Mouse (Mus musculus): ENCODE results near the gene Gsg1l. TPM values are rescaled to one million over a fixed set of nuclear protein-coding genes. Genes with fewer than 3 reads are reported as not detected.

The Gsg1l gene
- total and polyA plus RNA-seq, 2 experiments from 2014 or later = 17.8 to 42.7 TPM

GRCm38 (mm10) chr7:125959294-125960048 lies 122.7 kb downstream of the Gsg1l start:
- no peak for ATAC-seq (ENCODE audit: low FRiP score)
- Histone ChIP-seq H3K9ac (replicated peaks; ENCODE audit: low read length, poor library complexity, severe bottlenecking) (no peak overlapping the region), H3K9me3 (ENCODE audit: low read length) (no peaks in the 10 kb centered on the region), H3K4me1 (ENCODE audit: insufficient read depth, low read length) (no peaks in the 10 kb centered on the region), H3K27me3 (ENCODE audit: insufficient read depth, low read length) (no peaks in the 10 kb centered on the region), H3K27ac (ENCODE audit: low read depth, low read length) (no peak overlapping the region), H3K36me3 (ENCODE audit: insufficient read depth, low read length) (no peaks in the 10 kb centered on the region), H3K4me3 (ENCODE audit: low read depth, low read length) (no peak overlapping the region), H3K4me2 (ENCODE audit: low read depth, low read length, poor library complexity, severe bottlenecking) (no peak overlapping the region)
- WGBS = 58% methylated on average over 14 of the region's 18 CpGs
- no peak for DNase-seq (ENCODE audit: low spot score)
- peak; percentile 23; the same call in 1 of the 2 replicates for TF ChIP-seq CTCF (IDR thresholded peaks at IDR 0.05)

DNA sequence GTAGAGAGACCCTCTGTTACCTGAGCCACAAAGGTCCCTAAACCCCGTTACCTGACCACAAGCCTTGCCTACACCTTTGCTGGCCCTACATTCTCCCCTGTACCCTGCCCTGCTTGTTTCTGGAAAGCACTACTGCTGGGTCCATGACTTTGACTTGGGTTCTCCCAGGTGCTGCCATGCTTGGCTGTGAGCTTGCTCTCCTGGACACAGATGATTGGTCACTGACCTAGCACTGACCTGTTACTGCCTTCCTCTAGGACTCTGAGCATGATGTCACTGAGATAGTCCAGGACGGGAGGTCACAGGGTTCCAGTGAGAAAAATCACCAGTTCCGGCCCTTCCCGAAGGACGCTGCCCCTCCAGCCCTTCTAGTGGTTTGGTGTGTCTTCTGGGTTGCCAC lies 123.4 kb downstream of the Gsg1l start:
- no peaks in the 10 kb centered on the region for H3K36me3 ChIP-seq (ENCODE audit: insufficient read depth, low read length)
- no peaks in the 10 kb centered on the region for H3K4me1 ChIP-seq (ENCODE audit: insufficient read depth, low read length)
- 92% methylated on average over 5 of the region's 5 CpGs for WGBS
- no peak overlapping the region for H3K4me2 ChIP-seq (ENCODE audit: low read depth, low read length, poor library complexity, severe bottlenecking)
- ATAC-seq (ENCODE audit: low FRiP score) = no peak
- H3K9ac ChIP-seq (replicated peaks; ENCODE audit: low read length, poor library complexity, severe bottlenecking) = no peak overlapping the region
- H3K27me3 ChIP-seq (ENCODE audit: insufficient read depth, low read length) = no peaks in the 10 kb centered on the region
- no peak overlapping the region for H3K27ac ChIP-seq (ENCODE audit: low read depth, low read length)
- DNase-seq (ENCODE audit: low spot score) = no peak
- no peak for TF ChIP-seq CTCF (IDR thresholded peaks at IDR 0.05)
- H3K9me3 ChIP-seq (ENCODE audit: low read length) = no peaks in the 10 kb centered on the region
- H3K4me3 ChIP-seq (ENCODE audit: low read depth, low read length) = no peak overlapping the region

DNA sequence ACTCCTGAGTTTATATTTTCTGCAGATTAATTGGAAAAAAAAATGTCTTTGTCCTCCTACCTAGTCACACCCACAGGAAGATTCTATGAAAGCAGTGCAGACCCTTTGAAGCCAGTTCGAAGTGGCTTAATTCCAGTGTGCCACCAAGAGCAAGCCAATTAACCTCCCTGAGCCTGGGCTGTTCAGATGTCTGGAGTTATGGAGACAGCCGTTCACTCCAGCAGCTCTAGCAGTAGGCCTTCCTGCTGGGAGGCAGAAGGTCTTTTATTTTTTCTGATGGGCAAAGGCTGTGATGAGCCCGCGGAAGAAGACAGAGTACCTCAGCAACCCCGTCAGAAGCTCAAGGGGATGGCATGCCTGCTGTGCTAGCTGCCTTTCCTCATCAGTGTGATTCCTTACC lies 127.2 kb downstream of the Gsg1l start:
- H3K4me2 ChIP-seq (ENCODE audit: low read depth, low read length, poor library complexity, severe bottlenecking) = no peak overlapping the region
- no peak for TF ChIP-seq CTCF (IDR thresholded peaks at IDR 0.05)
- H3K36me3 ChIP-seq (ENCODE audit: insufficient read depth, low read length) = no peaks in the 10 kb centered on the region
- H3K27me3 ChIP-seq (ENCODE audit: insufficient read depth, low read length) = no peaks in the 10 kb centered on the region
- WGBS = 42% methylated on average over 5 of the region's 5 CpGs
- no peak overlapping the region for H3K9ac ChIP-seq (replicated peaks; ENCODE audit: low read length, poor library complexity, severe bottlenecking)
- no peaks in the 10 kb centered on the region for H3K4me1 ChIP-seq (ENCODE audit: insufficient read depth, low read length)
- ATAC-seq (ENCODE audit: low FRiP score) = no peak
- no peak overlapping the region for H3K27ac ChIP-seq (ENCODE audit: low read depth, low read length)
- H3K4me3 ChIP-seq (ENCODE audit: low read depth, low read length) = no peak overlapping the region
- DNase-seq (ENCODE audit: low spot score) = peak; percentile 45
- H3K9me3 ChIP-seq (ENCODE audit: low read length) = no peaks in the 10 kb centered on the region

DNA sequence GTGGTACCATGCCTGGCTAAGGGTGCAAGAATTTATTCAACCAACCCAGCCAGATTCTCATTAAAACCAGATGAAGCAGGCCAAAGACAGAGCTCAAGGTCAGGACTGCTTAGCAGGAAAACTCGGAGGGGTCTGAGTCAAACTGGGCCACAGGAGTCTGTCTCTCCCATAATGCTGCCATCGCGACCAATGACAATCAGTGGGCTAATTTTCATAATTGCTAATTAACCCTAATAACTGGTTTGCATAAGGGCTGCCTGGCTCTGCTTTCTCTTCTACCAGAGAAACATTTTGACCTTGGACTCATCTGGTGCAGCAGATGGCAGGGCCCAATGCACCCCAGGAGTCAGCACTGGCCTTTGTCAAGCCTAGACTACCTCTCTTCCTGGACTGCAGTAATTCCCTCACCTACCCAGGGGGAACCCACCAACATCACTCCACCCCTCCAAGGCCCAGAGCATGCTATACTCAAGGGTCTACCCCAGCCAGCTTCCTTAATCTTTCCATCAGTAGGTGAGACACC lies 127.8 kb downstream of the Gsg1l start:
- ATAC-seq (ENCODE audit: low FRiP score) (no peak), DNase-seq (ENCODE audit: low spot score) (no peak)
- no peak overlapping the region for H3K27ac ChIP-seq (ENCODE audit: low read depth, low read length)
- no peak overlapping the region for H3K4me3 ChIP-seq (ENCODE audit: low read depth, low read length)
- WGBS = 67% methylated on average over 3 of the region's 3 CpGs
- H3K9me3 ChIP-seq (ENCODE audit: low read length) = no peaks in the 10 kb centered on the region
- no peak overlapping the region for H3K9ac ChIP-seq (replicated peaks; ENCODE audit: low read length, poor library complexity, severe bottlenecking)
- no peak overlapping the region for H3K4me2 ChIP-seq (ENCODE audit: low read depth, low read length, poor library complexity, severe bottlenecking)
- H3K27me3 ChIP-seq (ENCODE audit: insufficient read depth, low read length) = no peaks in the 10 kb centered on the region
- TF ChIP-seq CTCF (IDR thresholded peaks at IDR 0.05) = no peak
- H3K36me3 ChIP-seq (ENCODE audit: insufficient read depth, low read length) = no peaks in the 10 kb centered on the region
- no peaks in the 10 kb centered on the region for H3K4me1 ChIP-seq (ENCODE audit: insufficient read depth, low read length)

DNA sequence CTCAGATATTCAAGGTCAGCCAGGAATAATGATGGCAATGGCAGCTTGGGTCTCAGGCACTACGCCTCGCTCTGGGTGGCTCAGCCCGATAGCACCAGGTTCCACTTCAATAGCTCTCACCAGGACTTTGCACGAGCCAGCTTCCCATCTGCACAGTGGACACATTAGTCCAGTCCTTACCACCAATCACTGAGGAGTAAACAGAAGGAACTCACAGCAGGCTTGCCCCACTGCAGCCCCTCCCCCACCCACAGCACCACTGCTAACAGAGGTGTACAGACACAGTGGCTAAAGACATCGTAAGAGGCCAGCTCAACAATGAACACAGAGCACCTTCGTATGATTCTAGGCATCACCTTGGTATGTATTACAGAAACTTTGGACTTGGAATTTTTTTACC lies 128.4 kb downstream of the Gsg1l start:
- Histone ChIP-seq H3K4me3 (ENCODE audit: low read depth, low read length) (no peak overlapping the region), H3K27me3 (ENCODE audit: insufficient read depth, low read length) (no peaks in the 10 kb centered on the region), H3K9me3 (ENCODE audit: low read length) (no peaks in the 10 kb centered on the region), H3K27ac (ENCODE audit: low read depth, low read length) (no peak overlapping the region), H3K4me1 (ENCODE audit: insufficient read depth, low read length) (no peaks in the 10 kb centered on the region), H3K9ac (replicated peaks; ENCODE audit: low read length, poor library complexity, severe bottlenecking) (no peak overlapping the region), H3K4me2 (ENCODE audit: low read depth, low read length, poor library complexity, severe bottlenecking) (no peak overlapping the region), H3K36me3 (ENCODE audit: insufficient read depth, low read length) (no peaks in the 10 kb centered on the region)
- no peak for ATAC-seq (ENCODE audit: low FRiP score)
- WGBS = 70% methylated on average over 6 of the region's 6 CpGs
- no peak for TF ChIP-seq CTCF (IDR thresholded peaks at IDR 0.05)
- no peak for DNase-seq (ENCODE audit: low spot score)

- no peak overlapping the region for H3K4me3 ChIP-seq (ENCODE audit: low read depth, low read length)
- no peak for TF ChIP-seq CTCF (IDR thresholded peaks at IDR 0.05)
- no peaks in the 10 kb centered on the region for H3K27me3 ChIP-seq (ENCODE audit: insufficient read depth, low read length)
- DNase-seq (ENCODE audit: low spot score) (no peak), ATAC-seq (ENCODE audit: low FRiP score) (no peak)
- no peaks in the 10 kb centered on the region for H3K4me1 ChIP-seq (ENCODE audit: insufficient read depth, low read length)
- no peaks in the 10 kb centered on the region for H3K36me3 ChIP-seq (ENCODE audit: insufficient read depth, low read length)
- H3K9ac ChIP-seq (replicated peaks; ENCODE audit: low read length, poor library complexity, severe bottlenecking) = no peak overlapping the region
- 72% methylated on average over 7 of the region's 7 CpGs for WGBS
- H3K4me2 ChIP-seq (ENCODE audit: low read depth, low read length, poor library complexity, severe bottlenecking) = no peak overlapping the region
- no peaks in the 10 kb centered on the region for H3K9me3 ChIP-seq (ENCODE audit: low read length)
- H3K27ac ChIP-seq (ENCODE audit: low read depth, low read length) = no peak overlapping the region
Observed at GRCm38 (mm10) chr7:125951911-125952310, 130.3 kb downstream of the Gsg1l start.

Data from midbrain, postnatal 0 days (tissue).